Mouse (Mus musculus): ENCODE measurements at regions not wholly inside any gene's neighbourhood (a gene's known extent, or its start where the extent isn't known, plus 50 kb on each side); places are given as distances from the start of the nearest gene placed in this dataset.
A peak's percentile ranks its signal among the peaks of the same experiment; 100 is the strongest.

- Histone ChIP-seq H3K36me3 (no peaks in the 10 kb centered on the region), H3K4me2 (no peak overlapping the region), H3K27me3 (no peaks in the 10 kb centered on the region), H3K27ac (no peak overlapping the region), H3K4me3 (no peak overlapping the region), H3K4me1 (0 out of 2 replicates have a peak, but pooled peaks cover 3% of the 10 kb centered on the region), H3K9me3 (no peaks in the 10 kb centered on the region), H3K9ac (no peak overlapping the region)
- 64% methylated on average over 2 of the region's 2 CpGs for WGBS
- no peak for ATAC-seq (ENCODE audit: borderline replicate concordance, extremely low read depth, low FRiP score, low TSS enrichment)
These were observed 397.1 kb downstream of the Gpat3 start for GRCm38 (mm10) chr5:101242651-101243050.

- Histone ChIP-seq H3K4me3 (peak overlapping the region; percentile 32), H3K36me3 (no peaks in the 10 kb centered on the region), H3K4me2 (peak overlapping the region; percentile 50), H3K9ac (no peak overlapping the region), H3K4me1 (0 out of 2 replicates have a peak, but pooled peaks cover 3% of the 10 kb centered on the region), H3K9me3 (no peaks in the 10 kb centered on the region), H3K27ac (no peak overlapping the region), H3K27me3 (no peaks in the 10 kb centered on the region)
- WGBS: 38% methylated on average over 16 of the region's 16 CpGs
- no peak for ATAC-seq (ENCODE audit: borderline replicate concordance, extremely low read depth, low FRiP score, low TSS enrichment)
These were observed 394.0 kb downstream of the Gpat3 start for GRCm38 (mm10) chr5:101239298-101240118.

GRCm38 (mm10) chr5:101236163-101236693, 390.7 kb downstream of the Gpat3 start:
- no peak for ATAC-seq (ENCODE audit: borderline replicate concordance, extremely low read depth, low FRiP score, low TSS enrichment)
- Histone ChIP-seq H3K27ac (no peak overlapping the region), H3K36me3 (no peaks in the 10 kb centered on the region), H3K9ac (no peak overlapping the region), H3K4me3 (no peak overlapping the region), H3K4me1 (0 out of 2 replicates have a peak, but pooled peaks cover 3% of the 10 kb centered on the region), H3K27me3 (no peaks in the 10 kb centered on the region), H3K9me3 (no peaks in the 10 kb centered on the region), H3K4me2 (no peak overlapping the region)
- WGBS: 72% methylated on average over 9 of the region's 9 CpGs

- Histone ChIP-seq H3K4me1 (no peaks in the 10 kb centered on the region), H3K27ac (no peak overlapping the region), H3K4me3 (no peak overlapping the region), H3K36me3 (no peaks in the 10 kb centered on the region), H3K27me3 (no peaks in the 10 kb centered on the region; the same call in 1 of the 2 replicates), H3K9me3 (no peaks in the 10 kb centered on the region), H3K4me2 (no peak overlapping the region), H3K9ac (no peak overlapping the region)
- WGBS: 55% methylated on average over 10 of the region's 10 CpGs
- ATAC-seq (ENCODE audit: borderline replicate concordance, extremely low read depth, low FRiP score, low TSS enrichment): no peak
These were observed 376.9 kb downstream of the Gpat3 start for GRCm38 (mm10) chr5:101222390-101222789.

- Histone ChIP-seq H3K4me2 (no peak overlapping the region), H3K4me3 (no peak overlapping the region), H3K36me3 (no peaks in the 10 kb centered on the region), H3K27ac (no peak overlapping the region), H3K9ac (no peak overlapping the region), H3K27me3 (no peaks in the 10 kb centered on the region), H3K9me3 (no peaks in the 10 kb centered on the region), H3K4me1 (no peaks in the 10 kb centered on the region)
- WGBS: 92% methylated on average over 3 of the region's 3 CpGs
- no peak for ATAC-seq (ENCODE audit: borderline replicate concordance, extremely low read depth, low FRiP score, low TSS enrichment)
These were observed 372.6 kb downstream of the Gpat3 start for GRCm38 (mm10) chr5:101218082-101218481.

GRCm38 (mm10) chr5:101216837-101217571, 371.5 kb downstream of the Gpat3 start:
- Histone ChIP-seq H3K4me3 (no peak overlapping the region), H3K36me3 (no peaks in the 10 kb centered on the region), H3K4me2 (no peak overlapping the region), H3K9ac (no peak overlapping the region), H3K27ac (no peak overlapping the region), H3K9me3 (no peaks in the 10 kb centered on the region), H3K27me3 (no peaks in the 10 kb centered on the region), H3K4me1 (no peaks in the 10 kb centered on the region)
- no peak for ATAC-seq (ENCODE audit: borderline replicate concordance, extremely low read depth, low FRiP score, low TSS enrichment)
- WGBS: 82% methylated on average over 10 of the region's 10 CpGs

GRCm38 (mm10) chr5:101211974-101212373, 366.5 kb downstream of the Gpat3 start:
- no peaks in the 10 kb centered on the region for H3K9me3 ChIP-seq
- H3K4me1 ChIP-seq: no peaks in the 10 kb centered on the region
- ATAC-seq (ENCODE audit: borderline replicate concordance, extremely low read depth, low FRiP score, low TSS enrichment): no peak
- H3K9ac ChIP-seq: no peak overlapping the region
- no peaks in the 10 kb centered on the region for H3K27me3 ChIP-seq
- H3K36me3 ChIP-seq: no peaks in the 10 kb centered on the region
- 83% methylated on average over 4 of the region's 4 CpGs for WGBS
- no peak overlapping the region for H3K4me3 ChIP-seq
- H3K27ac ChIP-seq: no peak overlapping the region
- H3K4me2 ChIP-seq: no peak overlapping the region

- no peak overlapping the region for H3K27ac ChIP-seq
- no peaks in the 10 kb centered on the region for H3K9me3 ChIP-seq
- no peak overlapping the region for H3K9ac ChIP-seq
- no peaks in the 10 kb centered on the region for H3K36me3 ChIP-seq
- WGBS: 83% methylated on average over 5 of the region's 5 CpGs
- no peaks in the 10 kb centered on the region for H3K4me1 ChIP-seq
- no peaks in the 10 kb centered on the region for H3K27me3 ChIP-seq
- no peak overlapping the region for H3K4me3 ChIP-seq
- H3K4me2 ChIP-seq: no peak overlapping the region
- ATAC-seq (ENCODE audit: borderline replicate concordance, extremely low read depth, low FRiP score, low TSS enrichment): no peak
These were observed 362.6 kb downstream of the Gpat3 start for GRCm38 (mm10) chr5:101208150-101208549.

- Histone ChIP-seq H3K27me3 (no peaks in the 10 kb centered on the region), H3K4me3 (no peak overlapping the region), H3K36me3 (no peaks in the 10 kb centered on the region), H3K27ac (no peak overlapping the region), H3K9ac (no peak overlapping the region), H3K9me3 (no peaks in the 10 kb centered on the region), H3K4me2 (no peak overlapping the region), H3K4me1 (no peaks in the 10 kb centered on the region)
- WGBS: 71% methylated on average over 4 of the region's 4 CpGs
- no peak for ATAC-seq (ENCODE audit: borderline replicate concordance, extremely low read depth, low FRiP score, low TSS enrichment)
These were observed 350.0 kb downstream of the Gpat3 start for GRCm38 (mm10) chr5:101195501-101195900.

- Histone ChIP-seq H3K27ac (no peak overlapping the region), H3K36me3 (no peaks in the 10 kb centered on the region), H3K9ac (no peak overlapping the region), H3K4me3 (no peak overlapping the region), H3K4me1 (no peaks in the 10 kb centered on the region), H3K4me2 (no peak overlapping the region), H3K9me3 (no peaks in the 10 kb centered on the region), H3K27me3 (no peaks in the 10 kb centered on the region)
- no peak for ATAC-seq (ENCODE audit: borderline replicate concordance, extremely low read depth, low FRiP score, low TSS enrichment)
- 85% methylated on average over 2 of the region's 2 CpGs for WGBS
These were observed 345.5 kb downstream of the Gpat3 start for GRCm38 (mm10) chr5:101190976-101191375.

GRCm38 (mm10) chr5:101173183-101173582, 327.7 kb downstream of the Gpat3 start:
- H3K4me2 ChIP-seq: no peak overlapping the region
- ATAC-seq (ENCODE audit: borderline replicate concordance, extremely low read depth, low FRiP score, low TSS enrichment): peak; percentile 52; the same call in 1 of the 2 replicates
- no peaks in the 10 kb centered on the region for H3K27me3 ChIP-seq
- no peaks in the 10 kb centered on the region for H3K36me3 ChIP-seq
- H3K9ac ChIP-seq: no peak overlapping the region
- H3K4me3 ChIP-seq: no peak overlapping the region
- peaks cover 8% of the 10 kb centered on the region for H3K4me1 ChIP-seq
- H3K9me3 ChIP-seq: no peaks in the 10 kb centered on the region
- 41% methylated on average over 9 of the region's 9 CpGs for WGBS
- H3K27ac ChIP-seq: no peak overlapping the region

GRCm38 (mm10) chr5:101172782-101173181, 327.3 kb downstream of the Gpat3 start:
- no peak overlapping the region for H3K27ac ChIP-seq
- WGBS: 51% methylated on average over 10 of the region's 10 CpGs
- H3K4me2 ChIP-seq: no peak overlapping the region
- no peak overlapping the region for H3K9ac ChIP-seq
- H3K4me1 ChIP-seq: peaks cover 8% of the 10 kb centered on the region
- peak; percentile 11; the same call in 1 of the 2 replicates for ATAC-seq (ENCODE audit: borderline replicate concordance, extremely low read depth, low FRiP score, low TSS enrichment)
- no peaks in the 10 kb centered on the region for H3K36me3 ChIP-seq
- H3K4me3 ChIP-seq: no peak overlapping the region
- no peaks in the 10 kb centered on the region for H3K9me3 ChIP-seq
- no peaks in the 10 kb centered on the region for H3K27me3 ChIP-seq

Data from lung, embryonic 15.5 days (tissue).